Mouse (Mus musculus) gastrocnemius, adult 8-10 months (tissue): ENCODE measurements around the gene Ip6k3. TPM values are rescaled to one million over a fixed set of nuclear protein-coding genes. Genes with fewer than 3 reads are reported as not detected.

Experiments used
- DNase-seq, 2 experiments: peaks; one replicate each; pipeline ENCODE4 v3.0.0; 2022; ENCODE audit warnings: low spot score in 2 of 2
- total RNA-seq, 4 experiments: library from RNA; stranded (reverse); gene quantifications; 2 replicates each; pipeline ENCODE4 v1.2.4; 2022

The Ip6k3 gene
- total RNA-seq, 4 experiments from 2014 or later = 24.6 to 33.6 (median 29.1) TPM

- peak; percentile 62 to 85 for DNase-seq
Measured at GRCm38 (mm10) chr17:27154256-27154655, 13.3 kb downstream of the Ip6k3 start.

GRCm38 (mm10) chr17:27153773-27154193 is 13.8 kb downstream of the Ip6k3 start:
- peak; percentile 83 for DNase-seq

GRCm38 (mm10) chr17:27152976-27153723 is 14.4 kb downstream of the Ip6k3 start:
- peak in 1 of 2 experiments; percentile 63 for DNase-seq

- DNase-seq = no peak
Measured at GRCm38 (mm10) chr17:27151411-27151810, 16.2 kb downstream of the Ip6k3 start.

GRCm38 (mm10) chr17:27150871-27151270 is 16.7 kb downstream of the Ip6k3 start:
- no peak for DNase-seq

GRCm38 (mm10) chr17:27146323-27146923 is 21.2 kb downstream of the Ip6k3 start:
- no peak for DNase-seq

GRCm38 (mm10) chr17:27144152-27144551 is 23.4 kb downstream of the Ip6k3 start:
- no peak for DNase-seq

- DNase-seq = peak; percentile 52 to 63
Measured at GRCm38 (mm10) chr17:27141971-27142450, 25.6 kb downstream of the Ip6k3 start.

- no peak for DNase-seq
Measured at GRCm38 (mm10) chr17:27140262-27140661, 27.3 kb downstream of the Ip6k3 start.

GRCm38 (mm10) chr17:27139304-27139703 is 28.3 kb downstream of the Ip6k3 start:
- no peak for DNase-seq

GRCm38 (mm10) chr17:27138396-27138795 is 29.2 kb downstream of the Ip6k3 start:
- DNase-seq = peak; percentile 68 to 84

- no peak for DNase-seq
Measured at GRCm38 (mm10) chr17:27134715-27135114, 32.9 kb downstream of the Ip6k3 start.

- no peak for DNase-seq
Measured at GRCm38 (mm10) chr17:27134187-27134586, 33.4 kb downstream of the Ip6k3 start.

- peak; percentile 96 to 99 for DNase-seq
Measured at GRCm38 (mm10) chr17:27133551-27134141, 33.9 kb downstream of the Ip6k3 start, which contains the start of gene Uqcc2. TSS of gene Uqcc2 (minus strand) at chr17:27133916.

- no peak for DNase-seq
Measured at GRCm38 (mm10) chr17:27132238-27132637, 35.4 kb downstream of the Ip6k3 start.

GRCm38 (mm10) chr17:27131240-27131665 is 36.3 kb downstream of the Ip6k3 start:
- DNase-seq = no peak

- no peak for DNase-seq
Measured at GRCm38 (mm10) chr17:27130246-27130645, 37.3 kb downstream of the Ip6k3 start.

GRCm38 (mm10) chr17:27129819-27130218 is 37.8 kb downstream of the Ip6k3 start:
- DNase-seq = no peak

- DNase-seq = no peak
Measured at GRCm38 (mm10) chr17:27129291-27129690, 38.3 kb downstream of the Ip6k3 start.

- DNase-seq = no peak
Measured at GRCm38 (mm10) chr17:27128189-27128588, 39.4 kb downstream of the Ip6k3 start.

GRCm38 (mm10) chr17:27126974-27127373 is 40.6 kb downstream of the Ip6k3 start:
- DNase-seq = no peak

GRCm38 (mm10) chr17:27125669-27126202 is 41.9 kb downstream of the Ip6k3 start:
- no peak for DNase-seq
